Mouse (Mus musculus): ENCODE results near the gene B4galnt1.

GRCm38 (mm10) chr10:127199068-127199467, 34.0 kb downstream of the B4galnt1 start:
- no peak for TF ChIP-seq EP300 (IDR thresholded peaks at IDR 0.05; ENCODE audit: low read depth)
- TF ChIP-seq CTCF (IDR thresholded peaks at IDR 0.05; ENCODE audit: low read depth), result no peak
